Mouse (Mus musculus) hindbrain, embryonic 11.5 days (tissue): Measurements from ENCODE around the gene Syt1. TPM values are rescaled to one million over a fixed set of nuclear protein-coding genes. Genes with fewer than 3 reads are reported as not detected.
A peak's percentile ranks its signal among the peaks of the same experiment; 100 is the strongest.

ENCODE experiments used
- ATAC-seq: fragments of 200-750 bp; cut with Nextera tagmentation; 2 replicates; pipeline ENCODE4 v1.8.0; 2017; ENCODE audit warnings: mild to moderate bottlenecking, moderate TSS enrichment, moderate library complexity; ENCODE audit not compliant: low FRiP score
- DNase-seq: peaks from one replicate; pipeline ENCODE4 v3.0.0-alpha.2; 2015; ENCODE audit warnings: low spot score
- H3K27ac ChIP-seq: fragments of 300-500 bp; sonication (generic); 2 replicates; pipeline ENCODE4 v1.5.1; 2014; ENCODE audit warnings: mild to moderate bottlenecking, low read depth, low read length
- H3K27me3 ChIP-seq: fragments of 300-500 bp; sonication (generic); 2 replicates; pipeline ENCODE4 v1.6.1; 2014; ENCODE audit warnings: mild to moderate bottlenecking, low read length, moderate library complexity, mixed read lengths; ENCODE audit not compliant: control insufficient read depth, insufficient read depth
- H3K36me3 ChIP-seq: fragments of 300-500 bp; sonication (generic); 2 replicates; pipeline ENCODE4 v1.6.1; 2014; ENCODE audit warnings: mild to moderate bottlenecking, low read length, moderate library complexity, mixed read lengths; ENCODE audit not compliant: control insufficient read depth, insufficient read depth
- H3K4me1 ChIP-seq: fragments of 300-500 bp; sonication (generic); replicated peaks from 2 replicates; pipeline ENCODE4 v1.6.1; 2014; ENCODE audit warnings: low read length, mixed read lengths; ENCODE audit not compliant: control insufficient read depth, insufficient read depth
- H3K4me2 ChIP-seq: fragments of 300-500 bp; sonication (generic); replicated peaks from 2 replicates; pipeline ENCODE4 v1.6.1; 2014; ENCODE audit warnings: mild to moderate bottlenecking, low read depth, low read length
- H3K4me3 ChIP-seq: fragments of 300-500 bp; sonication (generic); 2 replicates; pipeline ENCODE4 v1.5.1; 2014; ENCODE audit warnings: low read depth, low read length
- H3K9ac ChIP-seq: fragments of 300-500 bp; sonication (generic); 2 replicates; pipeline ENCODE4 v1.6.1; 2014; ENCODE audit warnings: low read depth, low read length
- H3K9me3 ChIP-seq: fragments of 300-500 bp; sonication (generic); 2 replicates; pipeline ENCODE4 v1.6.1; 2016; ENCODE audit warnings: low read length; ENCODE audit not compliant: control insufficient read depth
- WGBS: fragments of 180-500 bp; shearing (Covaris S2); extraction: QIAGEN DNeasy Blood & Tissue Kit; methylation state at CpG from one replicate; pipeline ENCODE4 v1.1.7; 2014; 5-methylcytosine and 5-hydroxymethylcytosine counted together
- polyA plus RNA-seq: library from polyadenylated mRNA; unstranded; fragments of >200 nt; fragmentation: Nextera tagmentation; extraction: Ambion mirVana; gene quantifications from 2 replicates; pipeline ENCODE4 v1.2.1, GENCODE M21; 2014

Gene Syt1
- polyA plus RNA-seq, 1 experiment from 2014 or later, result 28.3 TPM

DNA sequence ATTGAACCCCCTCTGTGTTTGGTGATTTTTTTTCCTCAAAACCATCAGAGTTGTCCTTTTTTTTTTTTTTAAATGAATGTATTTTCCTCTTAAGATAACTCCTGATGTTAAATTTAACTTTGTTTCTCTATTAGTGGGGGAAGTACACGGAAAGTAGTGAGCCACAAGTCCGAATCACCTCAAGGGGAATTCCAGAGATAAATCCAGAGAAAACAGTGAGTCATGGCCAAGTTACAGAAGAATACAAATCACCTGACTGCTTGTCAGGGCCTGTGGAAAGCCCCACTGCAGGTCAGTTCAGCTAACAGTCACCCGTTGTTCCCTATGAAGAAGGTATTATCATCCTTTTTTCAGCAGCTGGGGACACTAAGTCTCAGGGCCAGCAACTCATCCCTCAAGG, 472.2 kb downstream of the Syt1 start:
- 88% methylated on average over 3 of the region's 3 CpGs for WGBS
- Histone ChIP-seq H3K27ac (no peak overlapping the region), H3K4me1 (no peaks in the 10 kb centered on the region), H3K4me3 (no peak overlapping the region), H3K4me2 (no peak overlapping the region), H3K9ac (no peak overlapping the region), H3K36me3 (no peaks in the 10 kb centered on the region), H3K27me3 (no peaks in the 10 kb centered on the region), H3K9me3 (no peaks in the 10 kb centered on the region)
- DNase-seq (no peak), ATAC-seq (no peak)

DNA sequence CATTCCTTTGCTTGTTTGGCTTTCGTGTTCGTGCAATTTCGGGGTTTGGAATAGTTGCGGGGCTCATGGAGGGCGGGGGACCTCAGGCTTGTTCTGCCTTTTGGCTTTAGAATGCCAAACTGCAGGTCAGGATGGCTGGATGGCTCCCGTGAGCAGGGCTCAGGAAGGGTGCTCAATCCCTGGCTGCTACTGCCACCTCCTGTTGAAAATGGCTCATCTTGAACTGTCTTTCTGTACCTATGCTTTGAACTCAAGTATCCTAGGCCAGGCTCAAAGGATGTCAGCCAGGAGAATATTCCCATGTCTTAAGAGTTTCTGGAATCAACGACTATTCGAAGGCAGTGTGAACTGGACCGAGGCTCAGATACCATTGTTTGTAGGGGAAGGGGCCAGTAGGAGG, 473.1 kb downstream of the Syt1 start:
- no peak overlapping the region for H3K4me2 ChIP-seq
- H3K9ac ChIP-seq, result no peak overlapping the region
- no peaks in the 10 kb centered on the region for H3K4me1 ChIP-seq
- H3K27ac ChIP-seq, result no peak overlapping the region
- H3K36me3 ChIP-seq, result no peaks in the 10 kb centered on the region
- WGBS, result 72% methylated on average over 9 of the region's 9 CpGs
- peak; percentile 28 for DNase-seq
- no peaks in the 10 kb centered on the region for H3K27me3 ChIP-seq
- H3K4me3 ChIP-seq, result no peak overlapping the region
- H3K9me3 ChIP-seq, result no peaks in the 10 kb centered on the region
- ATAC-seq, result no peak

- 53% methylated on average over 5 of the region's 5 CpGs for WGBS
- no peak for DNase-seq
- Histone ChIP-seq H3K4me1 (no peaks in the 10 kb centered on the region), H3K4me3 (no peak overlapping the region), H3K9me3 (no peaks in the 10 kb centered on the region), H3K4me2 (no peak overlapping the region), H3K27me3 (no peaks in the 10 kb centered on the region), H3K9ac (no peak overlapping the region), H3K36me3 (no peaks in the 10 kb centered on the region), H3K27ac (no peak overlapping the region)
- ATAC-seq, result no peak
Measured at GRCm38 (mm10) chr10:108535922-108536321, 474.9 kb downstream of the Syt1 start.

DNA sequence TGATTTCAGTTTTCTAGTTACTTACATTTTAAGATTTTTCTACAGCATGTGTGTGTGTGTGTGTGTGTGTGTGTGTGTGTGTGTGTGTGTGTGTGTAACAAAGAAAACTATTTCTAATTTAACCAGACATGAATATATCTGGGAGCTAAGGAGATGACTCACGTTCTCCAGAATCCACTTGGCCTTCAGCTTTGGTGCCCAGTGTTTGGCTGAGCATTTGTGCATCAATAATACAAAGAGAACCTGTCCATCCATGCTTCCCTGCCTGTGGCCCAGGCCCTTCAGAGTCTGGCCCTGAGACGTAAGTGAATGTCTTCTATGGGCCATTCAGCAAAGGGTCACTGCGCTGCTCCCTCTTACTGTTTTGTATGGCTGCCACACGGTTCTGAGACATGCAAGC, 476.7 kb downstream of the Syt1 start:
- no peak overlapping the region for H3K27ac ChIP-seq
- ATAC-seq (no peak), DNase-seq (no peak)
- 81% methylated on average over 4 of the region's 4 CpGs for WGBS
- H3K4me2 ChIP-seq, result no peak overlapping the region
- H3K4me3 ChIP-seq, result no peak overlapping the region
- no peaks in the 10 kb centered on the region for H3K27me3 ChIP-seq
- no peaks in the 10 kb centered on the region for H3K4me1 ChIP-seq
- H3K36me3 ChIP-seq, result no peaks in the 10 kb centered on the region
- H3K9me3 ChIP-seq, result no peaks in the 10 kb centered on the region
- no peak overlapping the region for H3K9ac ChIP-seq

- H3K27ac ChIP-seq, result no peak overlapping the region
- no peaks in the 10 kb centered on the region for H3K4me1 ChIP-seq
- H3K9me3 ChIP-seq, result no peaks in the 10 kb centered on the region
- H3K9ac ChIP-seq, result no peak overlapping the region
- H3K36me3 ChIP-seq, result no peaks in the 10 kb centered on the region
- H3K4me3 ChIP-seq, result no peak overlapping the region
- no peaks in the 10 kb centered on the region for H3K27me3 ChIP-seq
- no peak for ATAC-seq
- no peak overlapping the region for H3K4me2 ChIP-seq
- WGBS, result 93% methylated on average over 11 of the region's 11 CpGs
- no peak for DNase-seq
Measured at GRCm38 (mm10) chr10:108532916-108533315, 477.9 kb downstream of the Syt1 start.

- H3K4me2 ChIP-seq, result no peak overlapping the region
- no peak overlapping the region for H3K9ac ChIP-seq
- no peak overlapping the region for H3K4me3 ChIP-seq
- H3K36me3 ChIP-seq, result no peaks in the 10 kb centered on the region
- no peak for DNase-seq
- 80% methylated on average over 9 of the region's 9 CpGs for WGBS
- no peak for ATAC-seq
- no peak overlapping the region for H3K27ac ChIP-seq
- H3K4me1 ChIP-seq, result no peaks in the 10 kb centered on the region
- no peaks in the 10 kb centered on the region for H3K27me3 ChIP-seq
- H3K9me3 ChIP-seq, result no peaks in the 10 kb centered on the region
Measured at GRCm38 (mm10) chr10:108532283-108532682, 478.5 kb downstream of the Syt1 start.

DNA sequence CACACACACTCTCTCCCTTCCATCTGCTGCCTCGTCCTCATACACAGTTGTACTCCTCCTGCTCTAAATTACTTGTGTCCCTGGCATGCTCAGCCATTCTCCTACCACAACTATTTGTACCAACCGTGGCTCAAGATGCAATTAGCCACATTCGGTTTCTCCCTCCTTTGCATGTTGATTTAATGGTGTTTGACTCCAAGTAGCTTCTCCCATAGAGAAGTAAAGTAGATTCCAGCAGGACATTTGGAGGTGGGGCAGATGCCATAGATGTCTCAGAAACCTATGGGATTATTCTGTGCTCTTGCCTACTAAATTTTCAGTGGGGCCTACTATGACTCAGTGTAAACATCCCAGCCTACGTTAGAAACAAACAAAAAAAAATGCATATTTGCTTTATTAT, 479.1 kb downstream of the Syt1 start:
- DNase-seq (no peak), ATAC-seq (no peak)
- Histone ChIP-seq H3K9me3 (no peaks in the 10 kb centered on the region), H3K27me3 (no peaks in the 10 kb centered on the region), H3K4me1 (no peaks in the 10 kb centered on the region), H3K9ac (no peak overlapping the region), H3K36me3 (no peaks in the 10 kb centered on the region), H3K4me2 (no peak overlapping the region), H3K27ac (no peak overlapping the region), H3K4me3 (no peak overlapping the region)
- 68% methylated on average over 4 of the region's 4 CpGs for WGBS

GRCm38 (mm10) chr10:108531111-108531510, 479.7 kb downstream of the Syt1 start:
- 43% methylated on average over 4 of the region's 4 CpGs for WGBS
- H3K9me3 ChIP-seq, result no peaks in the 10 kb centered on the region
- no peaks in the 10 kb centered on the region for H3K36me3 ChIP-seq
- H3K27ac ChIP-seq, result no peak overlapping the region
- no peaks in the 10 kb centered on the region for H3K27me3 ChIP-seq
- no peak overlapping the region for H3K4me3 ChIP-seq
- H3K9ac ChIP-seq, result no peak overlapping the region
- no peak for ATAC-seq
- no peaks in the 10 kb centered on the region for H3K4me1 ChIP-seq
- no peak overlapping the region for H3K4me2 ChIP-seq
- no peak for DNase-seq

DNA sequence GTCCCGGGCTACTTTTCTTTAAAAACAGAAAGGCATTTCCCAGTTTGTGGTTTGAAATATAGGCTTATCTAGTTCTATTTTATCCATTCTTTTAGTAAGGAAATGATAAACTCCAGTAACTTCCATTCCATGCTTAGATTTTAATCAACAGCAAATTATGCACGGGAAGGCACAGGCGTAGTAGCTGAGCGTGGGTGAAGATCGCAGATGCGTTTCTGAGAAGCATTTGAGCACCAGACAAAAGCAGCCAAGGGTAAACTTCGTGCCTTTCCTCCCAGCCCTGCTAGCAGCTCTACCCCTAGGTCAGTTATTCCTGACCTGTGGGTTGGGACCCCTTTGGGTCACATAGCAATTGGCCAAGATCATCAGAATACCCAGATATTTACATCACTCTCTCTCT, 482.4 kb downstream of the Syt1 start:
- ATAC-seq (no peak), DNase-seq (no peak)
- Histone ChIP-seq H3K9ac (no peak overlapping the region), H3K9me3 (no peaks in the 10 kb centered on the region), H3K4me2 (no peak overlapping the region), H3K4me3 (no peak overlapping the region), H3K27me3 (no peaks in the 10 kb centered on the region), H3K4me1 (no peaks in the 10 kb centered on the region), H3K36me3 (no peaks in the 10 kb centered on the region), H3K27ac (no peak overlapping the region)
- 83% methylated on average over 7 of the region's 7 CpGs for WGBS
